Comparison of ENCODE assay signal across 25 mouse cellular contexts in genomic region chr14:61069555-61069954, GRCm38 (mm10).
"Had no signal": no experiment of that assay in that cellular context is flagged by ENCODE, and none has a peak within 500 bp of the region (broad histone marks: within the 10 kb centered on the region; RNA-seq: fewer than 3 reads in every experiment).

No protein-coding gene starts in this region.

- H3K27me3 ChIP-seq: heart, embryonic 13.5 days; heart, embryonic 15.5 days; hindbrain, embryonic 15.5 days; kidney, embryonic 15.5 days; limb, embryonic 13.5 days had no signal

- H3K36me3 ChIP-seq: heart, embryonic 13.5 days; heart, embryonic 15.5 days; hindbrain, embryonic 13.5 days; hindbrain, embryonic 15.5 days; kidney, embryonic 15.5 days; limb, embryonic 13.5 days had no signal

- H3K4me3 ChIP-seq: heart, adult 2 months; heart, embryonic 13.5 days; heart, embryonic 15.5 days; hindbrain, embryonic 13.5 days; hindbrain, embryonic 15.5 days; kidney, embryonic 15.5 days; limb, embryonic 13.5 days had no signal

- H3K4me1 ChIP-seq: heart, embryonic 13.5 days; heart, embryonic 15.5 days; hindbrain, embryonic 13.5 days; hindbrain, embryonic 15.5 days had no signal

- H3K9ac ChIP-seq: forebrain, postnatal 0 days; heart, embryonic 13.5 days; heart, embryonic 15.5 days; hindbrain, embryonic 13.5 days; hindbrain, embryonic 15.5 days; kidney, embryonic 15.5 days; limb, embryonic 13.5 days had no signal

- DNase-seq: forebrain, postnatal 0 days; gastrocnemius, postnatal 14 days; gastrocnemius, postnatal 36 days; heart, adult 11 months; heart, adult 2 months; heart, postnatal 14 days; heart, postnatal 36 days; kidney, adult 11 months; kidney, adult 2 months; kidney, adult 9 months; kidney, postnatal 14 days; kidney, postnatal 36 days; layer of hippocampus, adult 9-11 months; layer of hippocampus, postnatal 36 days; left cerebral cortex, postnatal 4 days had no signal

- ATAC-seq: forebrain, postnatal 0 days; hindbrain, postnatal 0 days; intestine, embryonic 16.5 days had no signal

- H3K27ac ChIP-seq: heart, adult 2 months; heart, embryonic 13.5 days; heart, embryonic 15.5 days; hindbrain, embryonic 13.5 days; hindbrain, embryonic 15.5 days; hindbrain, postnatal 0 days; kidney, embryonic 15.5 days; kidney, postnatal 0 days; limb, embryonic 13.5 days had no signal

- H3K4me2 ChIP-seq: heart, embryonic 11.5 days; heart, embryonic 13.5 days; heart, embryonic 15.5 days; hindbrain, embryonic 13.5 days; hindbrain, embryonic 15.5 days; kidney, embryonic 15.5 days; limb, embryonic 13.5 days had no signal

- H3K9me3 ChIP-seq: heart, embryonic 13.5 days; heart, embryonic 15.5 days; hindbrain, embryonic 13.5 days; hindbrain, embryonic 15.5 days; kidney, embryonic 15.5 days; limb, embryonic 13.5 days had no signal
